Mouse (Mus musculus): ENCODE data around the gene Ppp1r14c.

Ppp1r14c gene

DNA sequence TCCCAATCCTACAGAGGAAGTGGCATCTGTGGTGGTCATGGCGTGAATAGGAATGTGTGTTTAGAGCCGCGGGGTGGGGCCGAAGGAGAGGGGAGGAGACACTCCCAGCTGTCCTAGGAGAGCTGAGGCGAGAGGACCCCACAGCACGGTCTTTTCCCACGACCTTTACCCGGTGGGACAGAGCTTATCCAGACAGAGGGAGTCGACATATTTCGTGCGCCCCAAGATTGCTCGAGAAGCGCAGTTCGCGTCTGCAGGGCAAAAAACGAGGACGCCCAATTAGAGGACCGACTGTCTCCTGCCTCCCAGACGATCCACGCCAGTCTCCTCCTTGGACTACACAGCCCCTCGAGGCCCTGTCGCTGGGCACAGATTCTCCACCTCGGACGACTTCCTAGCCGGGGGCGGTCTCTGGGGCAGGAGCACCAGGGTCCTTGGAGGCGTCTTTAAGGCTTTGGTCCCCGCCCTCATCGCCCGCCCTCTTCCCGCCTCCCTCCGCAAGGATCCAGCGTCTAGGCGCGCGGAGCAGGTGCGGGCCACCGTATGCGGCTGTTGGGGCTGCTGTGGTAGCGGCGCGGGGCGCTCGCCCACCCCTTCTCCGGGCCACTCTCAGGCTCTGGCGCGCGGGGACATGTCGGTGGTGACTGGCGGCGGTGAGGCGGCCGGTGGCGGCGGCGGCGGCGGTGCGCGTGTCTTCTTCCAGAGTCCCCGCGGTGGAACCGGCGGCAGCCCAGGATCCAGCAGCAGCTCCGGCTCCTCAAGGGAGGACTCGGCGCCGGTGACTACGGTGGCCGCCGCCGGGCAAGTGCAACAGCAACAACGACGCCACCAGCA is at the start of gene Ppp1r14c:
Ppp1r14c (plus strand) TSS at position 22 of the 834 bp plus-strand sequence.
- DNase-seq, result peak; percentile 57 to 68

DNA sequence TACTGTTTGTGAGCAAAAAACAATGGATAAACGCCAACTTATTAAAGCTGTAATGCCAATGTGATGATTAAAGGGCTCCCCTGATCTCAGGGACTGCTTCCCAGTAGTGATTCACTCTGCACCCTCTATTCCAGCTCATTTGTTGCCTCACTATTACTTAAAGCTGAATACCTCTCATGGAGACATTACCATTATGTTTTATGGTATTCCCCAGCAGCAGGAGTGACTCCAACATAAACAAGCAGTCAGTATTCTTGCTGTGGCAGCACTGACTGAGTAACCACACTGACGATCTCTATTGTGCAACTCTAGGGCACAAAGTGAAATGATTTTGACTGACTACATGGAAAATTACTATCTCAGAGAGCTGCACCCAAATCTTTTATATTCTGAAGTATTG is 44.5 kb upstream of the Ppp1r14c start:
- no peak for DNase-seq

DNA sequence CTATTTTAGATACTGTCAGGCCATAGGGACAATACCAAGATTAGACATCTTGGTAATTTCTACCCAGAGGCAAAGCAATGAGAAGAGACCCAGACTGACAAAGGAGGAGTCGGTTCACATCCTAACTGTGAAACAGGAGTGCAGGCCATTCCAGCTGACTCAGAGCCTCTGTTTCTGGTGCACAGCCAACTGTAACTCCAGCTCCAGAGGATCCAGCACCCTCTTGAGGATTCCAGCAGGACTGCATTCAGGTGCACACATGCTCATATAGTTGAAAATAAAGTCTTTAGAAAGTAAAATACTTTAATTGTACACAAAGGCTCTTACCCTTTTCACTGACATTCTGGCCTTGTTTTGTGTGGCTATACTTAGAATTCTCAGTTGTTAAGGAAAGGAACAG is 40.4 kb upstream of the Ppp1r14c start:
- peak; percentile 45 to 54 for DNase-seq

DNA sequence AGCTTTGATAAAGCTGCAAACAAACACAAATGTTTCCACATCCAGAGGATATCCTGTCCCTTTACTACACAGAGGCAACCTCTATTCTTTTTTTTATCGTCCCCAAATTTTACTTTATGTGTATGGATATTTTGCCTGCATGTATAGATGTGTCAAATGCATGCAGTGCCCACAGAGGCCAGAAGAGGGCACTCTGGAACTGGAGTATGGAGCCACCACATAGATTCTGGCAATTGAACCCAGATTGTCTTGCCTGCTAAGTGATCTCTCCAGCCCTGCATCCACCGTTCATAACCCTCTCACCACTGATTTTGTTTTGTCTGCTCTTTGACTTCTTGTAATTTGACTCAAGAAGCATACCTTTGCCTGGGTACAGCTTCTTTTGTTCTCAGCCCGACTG is 33.0 kb upstream of the Ppp1r14c start:
- DNase-seq, result peak; percentile 87 to 89

DNA sequence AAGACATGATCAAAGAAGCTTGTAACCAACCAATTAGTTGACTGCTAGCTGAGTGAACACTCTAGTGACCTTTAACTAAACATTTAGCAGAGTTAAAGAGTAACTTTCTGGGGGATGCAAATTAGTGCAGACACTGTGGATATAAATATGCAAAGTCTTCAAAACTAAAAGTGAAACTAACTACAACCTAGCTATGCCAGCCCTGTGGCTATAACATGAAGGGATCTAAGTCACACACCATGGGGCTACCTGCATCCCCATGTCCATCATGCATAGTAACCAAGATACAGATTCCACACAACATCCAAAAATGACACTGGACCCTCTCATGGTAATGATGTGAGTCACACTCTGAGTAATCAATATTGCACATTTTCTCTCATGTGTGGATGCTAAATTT is 31.3 kb upstream of the Ppp1r14c start:
- DNase-seq, result no peak

DNA sequence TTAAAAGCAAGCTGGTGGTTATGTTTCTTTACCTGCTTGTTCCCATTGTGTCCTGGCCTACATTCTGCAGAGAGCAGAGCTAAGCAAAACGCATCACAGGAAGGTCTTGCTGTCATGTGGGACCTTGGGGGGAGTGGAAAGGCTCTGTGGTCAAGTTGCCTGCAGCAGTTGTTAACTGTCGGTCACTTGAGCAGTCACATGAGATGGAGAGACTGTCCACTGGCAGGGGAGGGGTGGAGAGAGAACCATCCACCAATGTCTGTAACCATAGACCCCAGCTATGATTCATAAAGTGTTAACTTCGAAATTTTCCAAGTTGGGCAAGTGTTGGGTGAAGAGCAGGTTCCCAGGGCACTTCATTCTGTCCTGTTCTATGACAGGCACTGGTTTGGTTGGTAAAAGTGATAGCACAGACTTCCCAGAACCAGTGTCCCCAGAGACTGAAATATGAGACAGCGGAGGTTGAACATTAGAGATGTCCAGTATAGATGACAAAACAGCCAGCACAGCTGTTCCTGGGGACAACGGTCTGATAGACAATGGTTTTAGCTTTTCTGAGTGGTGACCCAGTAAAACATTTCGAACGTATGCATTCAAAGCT is 29.0 kb upstream of the Ppp1r14c start:
- no peak for DNase-seq

DNA sequence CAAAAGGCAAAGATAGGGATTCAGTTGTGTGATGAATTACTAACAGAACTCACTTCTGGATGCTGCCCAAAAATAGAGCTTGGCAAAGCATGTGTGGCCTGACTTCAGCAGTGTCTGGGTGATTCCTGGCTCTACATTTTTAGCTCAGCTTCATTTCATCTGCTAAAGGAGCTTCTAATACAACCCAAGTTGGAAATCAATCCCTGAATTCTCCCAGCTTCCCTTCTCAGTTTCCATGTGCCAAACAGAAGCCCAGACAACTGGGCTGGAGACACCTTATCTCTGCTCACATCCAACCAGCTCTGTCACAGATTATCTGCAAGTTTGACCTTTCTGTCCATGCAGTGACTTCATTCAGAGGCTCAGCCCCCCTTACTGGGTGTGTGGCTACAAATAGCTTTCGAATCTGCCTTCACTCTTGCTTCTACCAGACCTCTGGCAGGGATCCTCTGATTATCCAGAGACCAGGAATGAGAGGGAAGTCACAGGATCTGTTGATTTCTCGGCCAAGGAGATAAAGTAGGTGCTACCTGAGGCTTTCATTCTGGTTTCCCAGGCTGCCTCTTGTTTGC is 28.4 kb upstream of the Ppp1r14c start:
- no peak for DNase-seq

DNA sequence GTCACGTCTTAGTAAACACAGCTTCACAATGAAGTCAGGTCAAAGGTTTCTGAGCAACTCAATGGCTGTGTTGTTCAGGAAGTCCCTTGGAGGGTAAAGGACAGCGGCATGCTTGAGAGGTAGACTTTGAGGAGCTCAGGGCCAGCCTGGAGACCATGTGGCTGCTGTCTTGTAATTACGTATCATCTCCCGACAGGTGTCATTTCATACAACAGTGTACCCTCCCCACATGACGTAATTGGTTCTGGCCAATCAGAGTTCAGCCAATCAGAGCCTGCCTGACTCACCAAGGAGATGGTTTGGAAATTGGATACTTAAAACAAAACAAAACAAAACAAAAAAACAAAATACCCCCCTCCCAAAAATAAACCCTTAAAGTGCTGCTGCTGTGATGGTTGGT is 20.2 kb upstream of the Ppp1r14c start:
- DNase-seq, result no peak

DNA sequence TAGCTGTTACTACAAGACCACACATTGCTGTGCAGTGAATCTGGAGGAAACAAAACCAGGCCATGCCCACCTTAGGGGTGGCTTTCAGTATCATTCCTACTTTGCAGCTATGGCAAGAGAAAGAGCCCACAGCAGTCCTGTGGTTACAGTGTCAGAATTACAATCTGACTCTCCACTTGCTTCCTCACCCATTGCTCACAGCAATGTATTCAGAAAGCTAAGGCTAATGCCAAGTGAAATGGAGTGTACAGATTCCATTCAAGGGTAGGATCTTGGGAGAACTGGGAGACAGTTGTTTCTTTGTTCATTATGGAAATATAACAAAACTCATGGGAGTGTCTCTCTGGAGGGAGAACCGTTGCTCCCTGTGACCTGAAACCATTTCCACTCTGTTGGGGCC is 6.3 kb upstream of the Ppp1r14c start:
- DNase-seq, result no peak

DNA sequence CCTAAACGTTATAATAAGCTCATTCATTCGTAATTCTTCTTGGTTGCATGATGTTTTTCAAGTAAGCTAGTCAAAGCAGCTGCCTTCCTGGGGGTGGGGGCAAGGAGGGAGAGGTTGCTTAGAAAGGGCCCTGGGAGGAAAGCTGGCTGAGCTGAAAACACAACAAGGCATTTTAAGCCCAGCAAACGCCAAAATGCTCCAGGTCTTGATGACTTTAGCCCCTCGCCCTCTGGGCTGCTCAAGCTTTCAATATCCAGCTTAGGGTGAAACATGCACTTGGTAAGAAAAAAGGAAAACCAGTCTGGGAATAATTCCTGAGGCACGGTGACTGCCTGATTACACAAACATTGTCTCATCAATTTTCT is 204 bp upstream of the Ppp1r14c start:
- DNase-seq, result peak in 1 of 2 experiments; percentile 5

DNA sequence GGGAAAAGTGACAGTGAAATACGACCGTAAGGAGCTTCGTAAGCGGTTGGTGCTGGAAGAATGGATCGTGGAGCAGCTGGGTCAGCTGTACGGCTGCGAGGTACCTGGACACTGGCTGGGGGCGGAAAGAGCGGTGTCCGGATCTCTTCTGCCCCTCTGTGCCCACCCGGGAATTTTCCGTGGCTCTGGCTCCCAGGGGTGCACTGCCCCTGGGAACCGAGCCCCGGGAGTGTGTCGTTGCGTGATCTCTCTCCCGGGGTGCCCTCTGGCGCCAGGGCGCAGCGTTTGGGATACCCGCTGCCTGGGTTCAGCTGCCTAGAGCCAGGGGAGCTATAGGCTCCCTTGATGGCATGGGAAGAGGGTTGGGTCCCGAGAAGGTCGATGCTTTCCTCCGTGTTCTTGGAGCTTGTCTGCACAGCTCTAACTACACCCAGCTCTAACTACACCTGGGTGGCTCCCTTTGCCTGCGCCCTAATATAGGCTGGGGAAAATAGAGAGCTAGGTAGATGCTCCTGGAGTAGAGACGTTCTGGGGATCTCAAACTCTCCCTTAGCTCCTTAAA is 1.1 kb downstream of the Ppp1r14c start:
- DNase-seq, result peak; percentile 23 to 38

DNA sequence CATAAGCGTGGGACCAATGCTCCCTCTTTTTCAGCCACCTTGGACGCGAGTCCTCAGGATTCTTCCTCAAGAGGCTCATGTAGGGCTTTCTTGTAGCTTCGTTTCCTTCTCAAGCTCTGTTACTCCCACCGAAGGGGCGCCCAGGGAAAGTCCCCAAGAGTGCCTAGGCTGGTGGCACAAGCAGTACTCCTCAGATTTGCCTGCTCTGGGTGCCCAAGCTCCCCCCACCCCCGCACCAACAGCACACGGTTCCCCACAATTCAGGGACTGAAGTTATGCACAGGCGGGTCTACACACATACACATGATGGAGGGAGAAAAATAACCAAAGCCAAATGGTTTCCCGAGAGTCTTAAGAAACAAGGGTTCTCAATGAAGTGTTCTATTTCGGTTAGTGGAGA is 1.6 kb downstream of the Ppp1r14c start:
- DNase-seq, result peak; percentile 1 to 3

DNA sequence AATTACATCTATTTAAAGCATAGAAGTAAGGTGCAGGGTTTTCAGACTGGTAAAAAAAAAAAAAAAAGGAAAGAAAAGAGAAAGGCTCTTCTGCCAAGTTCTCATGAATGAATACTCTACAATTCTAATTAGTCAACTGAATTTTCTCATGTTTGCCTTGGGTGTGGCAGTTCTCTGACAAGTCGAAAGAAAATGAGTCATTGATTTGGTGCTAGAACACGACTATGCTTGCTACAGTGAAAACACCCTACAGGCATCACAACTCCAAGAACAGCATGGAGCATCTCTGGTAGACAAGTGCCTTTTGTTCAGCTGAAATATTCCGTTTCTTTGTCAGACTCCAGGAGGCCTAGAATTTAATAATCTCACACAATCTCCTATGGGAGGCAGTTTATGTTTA is 17.3 kb downstream of the Ppp1r14c start:
- no peak for DNase-seq

DNA sequence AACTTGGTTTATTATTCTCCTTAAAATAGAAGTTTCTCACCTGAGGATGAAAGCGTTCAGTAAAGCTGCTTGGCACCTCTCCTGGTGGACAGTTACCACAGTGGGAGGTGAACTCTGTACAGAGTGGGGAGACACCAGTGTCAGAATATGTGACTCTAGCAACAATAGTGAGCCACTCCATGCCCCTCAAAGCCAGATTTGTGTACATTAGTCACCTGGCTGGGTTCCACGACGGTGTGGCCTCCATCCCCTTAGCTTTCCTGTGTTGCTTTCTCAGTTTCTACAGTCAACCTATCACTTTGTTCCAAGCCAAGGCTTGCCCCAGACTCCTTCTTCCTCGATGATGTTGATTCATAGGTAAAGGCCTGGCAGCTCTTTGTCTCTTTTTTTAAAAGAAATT is 26.4 kb downstream of the Ppp1r14c start:
- no peak for DNase-seq

DNA sequence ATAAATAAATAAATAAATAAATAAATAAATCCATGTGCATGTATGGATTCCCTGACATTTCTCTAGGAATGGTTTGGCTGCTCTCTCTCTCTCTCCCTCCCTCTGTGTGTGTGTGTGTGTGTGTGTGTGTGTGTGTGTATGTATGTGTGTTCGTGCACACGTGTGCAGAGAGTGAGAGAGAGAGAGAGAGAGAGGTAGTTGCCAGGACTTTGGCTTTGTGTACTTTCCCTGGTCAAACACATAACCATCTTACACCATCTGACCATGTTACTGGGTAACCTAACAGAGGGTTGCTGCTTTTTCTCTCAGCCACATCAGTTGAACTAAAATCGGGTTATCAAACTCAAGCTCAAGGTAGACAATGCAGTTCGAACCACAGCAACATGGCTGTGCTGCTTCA is 27.7 kb downstream of the Ppp1r14c start:
- DNase-seq, result no peak

DNA sequence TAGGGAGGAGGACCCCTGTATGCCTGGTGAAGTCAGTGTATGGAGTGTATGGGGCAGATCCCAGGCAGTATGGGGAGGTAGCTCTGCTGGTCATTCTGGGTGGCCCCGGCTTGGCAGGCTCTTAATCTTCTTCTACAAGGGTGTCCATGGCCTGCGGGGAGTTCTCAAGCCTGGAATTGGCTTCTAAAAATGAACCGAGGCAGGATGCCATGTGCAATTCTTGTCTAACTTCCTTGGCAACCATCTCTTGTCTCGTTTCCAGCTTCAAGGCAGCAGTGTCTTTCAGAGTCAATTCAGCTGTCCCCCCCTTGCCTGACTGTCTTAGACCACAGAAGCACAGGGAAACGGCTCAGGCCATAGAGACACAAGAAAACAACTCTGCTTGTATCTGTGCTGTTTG is 28.3 kb downstream of the Ppp1r14c start:
- DNase-seq, result peak in 1 of 2 experiments; percentile 12

DNA sequence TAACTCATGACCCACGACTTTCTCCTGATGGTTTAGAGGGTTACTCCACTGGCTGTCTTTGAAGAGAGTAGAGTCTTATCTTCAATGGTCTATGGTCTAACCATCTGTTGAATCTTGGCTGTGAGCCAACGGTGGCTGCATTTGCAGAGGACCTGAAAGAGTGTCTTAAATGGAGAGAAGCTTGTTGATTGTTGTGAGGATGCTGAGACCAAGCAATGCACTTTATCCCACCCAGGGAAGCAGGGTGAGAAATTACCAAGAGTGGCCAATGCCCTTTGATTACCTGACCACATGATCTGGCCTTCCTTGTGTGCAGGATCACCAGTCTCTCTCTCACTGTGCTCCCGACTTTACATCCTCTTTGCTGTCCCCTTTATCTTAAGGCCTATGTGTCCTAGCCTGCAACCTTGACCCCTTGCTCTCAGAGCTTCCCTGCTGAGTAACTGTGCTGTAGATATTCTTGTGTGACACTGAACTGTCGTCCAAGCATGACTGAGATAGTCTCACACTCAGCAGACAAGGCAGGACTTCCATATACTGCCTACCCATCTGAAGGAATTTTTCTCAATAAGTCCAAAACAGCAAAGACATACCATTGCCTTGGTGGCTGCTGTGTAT is 28.9 kb downstream of the Ppp1r14c start:
- DNase-seq, result peak; percentile 8 to 28

DNA sequence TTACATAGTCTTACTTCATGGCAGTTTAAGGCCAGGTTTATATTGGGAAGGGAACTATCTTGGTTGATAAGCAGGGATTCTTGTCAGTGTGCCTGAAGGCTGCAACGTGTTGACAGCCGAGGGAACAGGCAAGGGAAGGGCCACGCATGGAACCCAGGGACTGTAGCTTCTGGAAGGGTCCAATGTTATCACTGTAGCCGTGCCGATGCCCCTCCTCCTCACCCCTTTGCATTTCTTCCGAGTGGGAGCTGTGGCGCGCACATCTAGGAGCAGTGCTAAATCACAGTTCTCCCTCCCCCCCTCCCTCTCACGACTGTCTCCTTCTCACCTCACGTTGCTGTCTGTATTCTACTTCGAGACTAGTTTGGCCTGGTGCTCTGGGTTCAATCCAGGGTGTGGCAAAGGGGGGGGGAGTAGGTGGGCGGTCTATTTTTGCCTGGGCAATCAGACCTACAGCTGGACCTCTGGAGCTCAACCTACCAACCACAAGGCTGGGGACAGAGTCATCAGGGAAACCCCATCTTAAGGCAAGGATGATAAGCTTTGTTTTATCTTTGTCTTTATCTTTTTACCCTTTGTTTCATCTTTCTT is 29.6 kb downstream of the Ppp1r14c start:
- no peak for DNase-seq

DNA sequence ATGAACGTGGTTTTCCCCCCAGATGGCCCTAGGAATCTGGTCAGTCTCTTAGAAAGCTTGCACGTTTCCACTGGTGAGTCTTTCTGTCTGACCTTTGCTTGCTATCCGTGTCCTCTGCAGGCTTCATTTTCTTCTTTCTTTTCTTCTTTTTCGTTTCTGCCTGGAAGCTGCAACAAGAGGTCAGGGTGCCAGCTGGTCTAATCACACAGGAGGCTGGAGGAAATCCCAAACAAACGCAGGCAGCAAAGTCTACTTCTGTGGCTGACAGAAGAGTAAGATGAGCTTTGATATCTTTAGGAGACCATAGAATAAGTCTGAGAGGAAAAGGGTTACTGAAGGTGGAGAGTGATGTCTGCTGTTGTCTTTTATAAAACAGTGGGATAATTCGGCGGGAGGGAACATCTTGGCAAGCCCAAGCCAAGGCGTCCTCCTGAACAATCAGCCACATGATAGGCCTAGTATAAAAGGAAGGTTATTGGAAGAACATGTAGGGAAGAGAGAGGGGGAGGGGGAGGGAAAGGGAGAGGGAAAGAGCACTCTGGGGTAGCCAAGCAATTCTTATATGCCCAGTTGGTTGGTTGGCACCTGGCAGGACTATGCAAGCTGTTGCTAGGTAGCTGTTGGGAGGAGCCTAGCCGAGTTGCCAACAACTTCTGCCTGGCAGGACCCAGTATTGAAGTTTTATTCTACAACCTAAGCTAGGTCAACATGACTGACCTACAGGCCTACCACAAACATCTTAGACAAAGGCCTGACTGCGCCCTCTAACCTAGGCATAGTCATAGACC is 30.3 kb downstream of the Ppp1r14c start:
- DNase-seq, result no peak

DNA sequence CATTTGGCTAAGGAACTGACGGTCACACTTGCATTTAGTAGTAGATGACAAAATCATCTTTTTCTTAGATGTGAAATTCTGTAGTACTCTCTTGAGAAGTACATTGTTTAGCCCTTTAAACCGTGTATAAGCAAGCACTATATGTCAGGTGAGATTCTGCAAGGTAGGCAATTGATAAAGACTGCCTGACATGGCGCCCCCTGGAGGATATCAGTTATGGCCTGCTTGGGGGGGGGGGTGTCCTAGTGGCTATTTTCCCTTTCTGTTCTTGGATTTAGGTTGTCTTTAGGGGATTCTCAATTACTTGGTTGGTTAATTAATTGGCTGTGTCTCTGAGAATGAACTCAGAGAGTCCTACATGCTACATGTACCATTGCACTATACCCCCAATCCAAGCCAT is 31.5 kb downstream of the Ppp1r14c start:
- DNase-seq, result no peak

DNA sequence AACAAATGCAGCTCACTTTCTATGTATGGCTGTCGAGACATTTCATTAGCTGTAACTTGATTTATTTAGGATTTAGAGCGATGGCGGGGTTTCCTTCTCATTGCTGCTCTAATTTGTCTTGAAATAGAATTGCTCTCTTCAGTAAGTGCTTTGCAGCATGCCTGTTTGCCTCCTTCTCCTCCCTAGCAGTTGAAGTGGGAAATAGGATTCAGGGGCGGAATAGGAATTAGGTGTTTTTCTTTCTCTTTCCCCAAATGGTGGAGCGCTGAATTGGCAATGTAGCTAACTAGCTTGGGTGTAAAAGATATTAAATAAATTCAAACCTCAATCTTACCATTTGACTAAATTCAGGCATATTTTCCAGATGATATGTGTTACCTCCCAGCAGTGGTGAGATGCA is 32.2 kb downstream of the Ppp1r14c start:
- DNase-seq, result no peak

DNA sequence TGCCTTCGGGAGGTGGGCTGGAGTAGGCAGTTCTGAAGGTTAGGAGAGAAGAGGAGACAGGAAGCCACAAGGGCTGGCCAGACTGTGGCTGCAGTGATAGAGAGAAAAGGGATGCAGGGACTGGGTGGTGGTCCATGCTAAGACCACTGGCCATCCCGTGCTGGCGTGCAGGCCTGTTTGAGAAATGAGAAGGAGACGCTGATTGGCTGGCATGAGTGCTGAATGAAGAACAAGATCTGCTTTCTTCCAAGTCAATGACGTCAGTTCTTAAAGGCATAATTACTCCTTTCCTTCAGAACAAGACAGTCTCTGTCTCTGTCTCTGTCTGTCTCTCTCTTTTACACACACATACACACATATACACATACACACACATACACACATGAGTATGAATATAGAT is 36.4 kb downstream of the Ppp1r14c start:
- no peak for DNase-seq
